Mouse (Mus musculus) liver, embryonic 14.5 days (tissue): ENCODE measurements around the gene Vcan.

Source experiments
- CTCF ChIP-seq: IDR thresholded peaks from 2 replicates; pipeline ENCODE4 v1.5.1; 2016; ENCODE audit warnings: antibody characterized with exemption, low read depth, control low read depth
- EP300 ChIP-seq: IDR thresholded peaks from 2 replicates; pipeline ENCODE4 v1.6.1; 2016; ENCODE audit warnings: antibody characterized with exemption, low read depth

GRCm38 (mm10) chr13:89765966-89766365, 23.7 kb upstream of the Vcan start:
- TF ChIP-seq CTCF (no peak), EP300 (no peak)
